Mouse (Mus musculus): ENCODE data around the gene Supt20.

GRCm38 (mm10) chr3:54741965-54742364 is 49.4 kb downstream of the Supt20 start:
- TF ChIP-seq CTCF (IDR thresholded peaks at IDR 0.05; ENCODE audit: insufficient read depth, low read depth, low read length) = no peak
- no peak for TF ChIP-seq POLR2A (IDR thresholded peaks at IDR 0.05; ENCODE audit: insufficient read depth, low read depth, low read length)
